Mouse (Mus musculus): ENCODE data around the gene Mrpl22. TPM values are rescaled to one million over a fixed set of nuclear protein-coding genes. Genes with fewer than 3 reads are reported as not detected.

Mrpl22 gene
- 119 and 135 TPM in 2 replicates for polyA plus RNA-seq (2015; fragmentation: Nextera tagmentation; extraction: Ambion mirVana)

GRCm38 (mm10) chr11:58171459-58172091 is at the start of gene Mrpl22:
Gene Mrpl22 (plus strand): TSS chr11:58171661.
- peak within 1 kb of the TSS; percentile 90 for H3K4me2 ChIP-seq
- peaks cover 21% of the 10 kb centered on the region for H3K4me1 ChIP-seq
- H3K36me3 ChIP-seq (ENCODE audit: poor library complexity, severe bottlenecking): peaks cover 35% of the 10 kb centered on the region
- H3K27ac ChIP-seq: peak within 1 kb of the TSS; percentile 40; the same call in 1 of the 2 replicates
- H3K27me3 ChIP-seq: no peaks in the 10 kb centered on the region
- peak within 1 kb of the TSS; percentile 66 for H3K4me3 ChIP-seq
- H3K9ac ChIP-seq: peak within 1 kb of the TSS; percentile 82
- ATAC-seq: peak; percentile 78
- under 1% methylated on average over 34 of the region's 34 CpGs for WGBS
- no peaks in the 10 kb centered on the region for H3K9me3 ChIP-seq (replicated peaks)

DNA sequence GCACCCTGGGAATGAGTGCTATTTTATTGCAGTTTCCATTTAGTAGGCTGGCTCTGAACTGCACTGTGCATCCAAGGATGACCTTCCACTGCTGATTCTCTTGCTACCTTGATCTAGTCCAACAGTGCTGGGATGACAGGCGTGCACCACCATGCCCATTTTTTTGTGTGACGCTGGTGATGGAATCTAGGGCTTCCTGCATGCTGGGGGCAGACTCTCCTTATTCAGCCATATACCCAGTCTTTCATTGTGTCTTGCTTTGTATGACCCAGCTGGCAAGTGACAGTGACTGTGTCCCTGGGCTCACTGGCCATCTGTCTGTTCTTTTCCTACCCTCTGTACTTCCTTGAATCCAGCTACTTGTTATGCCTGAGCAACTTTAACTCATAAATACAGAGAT is 47.8 kb upstream of the Mrpl22 start:
- H3K4me1 ChIP-seq: no peaks in the 10 kb centered on the region
- H3K27me3 ChIP-seq: no peaks in the 10 kb centered on the region
- H3K9ac ChIP-seq: no peak overlapping the region
- WGBS: 91% methylated on average over 2 of the region's 2 CpGs
- H3K27ac ChIP-seq: no peak overlapping the region
- no peaks in the 10 kb centered on the region for H3K9me3 ChIP-seq (replicated peaks)
- ATAC-seq: no peak
- H3K4me2 ChIP-seq: no peak overlapping the region
- no peak overlapping the region for H3K4me3 ChIP-seq
- H3K36me3 ChIP-seq (ENCODE audit: poor library complexity, severe bottlenecking): peaks cover 92% of the 10 kb centered on the region

- H3K9me3 ChIP-seq (replicated peaks): no peaks in the 10 kb centered on the region
- ATAC-seq: no peak
Observed at GRCm38 (mm10) chr11:58125021-58125420, 46.4 kb upstream of the Mrpl22 start.

DNA sequence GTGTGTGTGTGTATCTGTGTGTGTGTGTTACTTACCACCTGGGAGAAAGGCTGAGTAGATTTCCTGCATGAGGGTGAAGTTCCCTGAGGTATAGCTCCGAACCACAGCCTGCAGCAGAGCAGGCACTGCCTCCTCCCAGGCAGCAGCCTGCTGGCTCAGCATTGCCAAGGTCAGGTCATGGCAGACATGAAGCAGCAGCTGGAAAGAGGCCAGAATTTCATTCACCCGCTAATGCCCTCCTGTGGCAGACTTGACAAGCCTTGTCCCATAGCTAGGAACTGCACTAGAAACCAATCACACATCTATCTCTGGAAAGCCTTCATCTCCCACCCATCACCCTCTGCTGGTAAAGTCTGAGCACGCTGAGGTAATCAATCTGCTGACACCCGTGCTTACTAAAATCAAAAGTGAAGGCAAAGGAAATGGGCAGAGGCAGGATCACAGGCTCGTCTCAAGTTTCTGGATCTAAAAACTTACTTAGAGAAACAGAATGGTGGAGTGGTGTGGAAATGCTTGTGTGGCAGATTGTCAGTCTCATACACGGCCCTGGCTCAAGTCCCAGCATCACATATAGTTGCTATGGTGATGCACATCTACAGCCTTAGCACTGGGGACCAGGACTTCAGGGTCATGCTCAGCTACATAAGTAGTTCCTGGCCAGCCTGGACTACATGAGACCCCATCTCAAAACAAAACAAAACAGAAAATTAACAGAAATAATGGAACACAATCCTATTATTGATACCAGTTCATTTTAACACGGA is 44.9 kb upstream of the Mrpl22 start:
- Histone ChIP-seq H3K4me2 (no peak overlapping the region), H3K27me3 (no peaks in the 10 kb centered on the region), H3K36me3 (ENCODE audit: poor library complexity, severe bottlenecking) (peaks cover 93% of the 10 kb centered on the region), H3K27ac (peak overlapping the region; percentile 14; the same call in 1 of the 2 replicates), H3K4me3 (no peak overlapping the region), H3K4me1 (no peaks in the 10 kb centered on the region), H3K9ac (no peak overlapping the region; the same call in 1 of the 2 replicates), H3K9me3 (replicated peaks) (no peaks in the 10 kb centered on the region)
- no peak for ATAC-seq
- 78% methylated on average over 7 of the region's 7 CpGs for WGBS

More at GRCm38 (mm10) chr11:58125021-58125420, 46.4 kb upstream of the Mrpl22 start:
- H3K9ac ChIP-seq: no peak overlapping the region
- H3K36me3 ChIP-seq (ENCODE audit: poor library complexity, severe bottlenecking): peaks cover 94% of the 10 kb centered on the region
- no peak overlapping the region for H3K27ac ChIP-seq
- WGBS: 89% methylated on average over 11 of the region's 11 CpGs
- no peak overlapping the region for H3K4me2 ChIP-seq
- no peaks in the 10 kb centered on the region for H3K4me1 ChIP-seq
- no peaks in the 10 kb centered on the region for H3K27me3 ChIP-seq
- H3K4me3 ChIP-seq: no peak overlapping the region

DNA sequence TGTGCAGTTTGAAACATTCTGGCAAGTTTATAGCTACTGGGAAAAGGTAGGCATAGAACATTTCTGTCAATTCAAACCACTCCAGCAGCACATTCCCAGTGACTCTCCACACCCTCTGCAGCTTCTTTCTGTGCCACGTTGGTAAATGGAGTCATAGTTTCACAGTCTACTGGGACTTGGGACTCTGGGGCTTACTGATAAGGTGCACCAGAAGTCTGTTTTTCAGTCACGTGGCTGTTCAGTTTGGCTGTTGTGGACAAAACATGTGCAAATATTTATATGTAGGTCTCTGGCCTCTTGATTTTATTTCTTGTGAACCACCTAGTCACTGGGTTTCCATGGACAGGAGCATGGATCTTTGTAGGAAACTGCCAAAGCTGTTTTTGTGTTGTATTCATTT is 43.9 kb upstream of the Mrpl22 start:
- WGBS: 90% methylated on average over 2 of the region's 2 CpGs
- Histone ChIP-seq H3K36me3 (ENCODE audit: poor library complexity, severe bottlenecking) (peaks cover 96% of the 10 kb centered on the region), H3K27ac (no peak overlapping the region)

GRCm38 (mm10) chr11:58129302-58129843 is 42.1 kb upstream of the Mrpl22 start:
- no peaks in the 10 kb centered on the region for H3K27me3 ChIP-seq
- no peak overlapping the region for H3K4me2 ChIP-seq
- H3K4me1 ChIP-seq: no peaks in the 10 kb centered on the region
- H3K4me3 ChIP-seq: no peak overlapping the region
- peaks cover 93% of the 10 kb centered on the region for H3K36me3 ChIP-seq (ENCODE audit: poor library complexity, severe bottlenecking)
- no peaks in the 10 kb centered on the region for H3K9me3 ChIP-seq (replicated peaks)
- no peak overlapping the region for H3K27ac ChIP-seq
- no peak overlapping the region for H3K9ac ChIP-seq
- WGBS: 86% methylated on average over 6 of the region's 6 CpGs
- ATAC-seq: no peak

More for the DNA sequence above, 43.9 kb upstream of the Mrpl22 start:
- Histone ChIP-seq H3K4me2 (no peak overlapping the region), H3K9me3 (replicated peaks) (no peaks in the 10 kb centered on the region), H3K4me3 (no peak overlapping the region), H3K9ac (no peak overlapping the region), H3K27me3 (no peaks in the 10 kb centered on the region), H3K4me1 (no peaks in the 10 kb centered on the region)
- ATAC-seq: no peak

DNA sequence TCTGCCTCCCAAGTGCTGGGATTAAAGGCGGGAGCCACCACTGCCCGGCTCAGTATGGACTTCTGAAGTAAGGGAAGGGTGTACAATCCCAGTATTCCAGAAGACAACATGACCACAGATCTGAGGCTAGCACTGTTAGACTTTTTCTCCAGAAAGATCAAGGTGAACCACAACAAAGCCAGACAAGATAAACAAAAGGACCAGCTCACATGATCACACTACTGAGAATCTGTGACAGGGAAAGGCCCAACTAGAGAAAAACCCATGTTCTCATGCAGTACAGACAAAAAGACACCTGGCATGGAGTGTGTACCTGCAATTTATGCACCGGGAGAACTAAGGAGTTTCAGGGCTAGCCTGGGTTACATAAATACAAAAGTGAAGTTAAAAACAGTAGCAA is 39.4 kb upstream of the Mrpl22 start:
- no peak for ATAC-seq
- H3K9me3 ChIP-seq (replicated peaks): no peaks in the 10 kb centered on the region
- H3K36me3 ChIP-seq (ENCODE audit: poor library complexity, severe bottlenecking): peaks cover 95% of the 10 kb centered on the region
- H3K9ac ChIP-seq: no peak overlapping the region
- no peaks in the 10 kb centered on the region for H3K4me1 ChIP-seq
- H3K4me3 ChIP-seq: no peak overlapping the region
- no peak overlapping the region for H3K4me2 ChIP-seq
- no peak overlapping the region for H3K27ac ChIP-seq
- no peaks in the 10 kb centered on the region for H3K27me3 ChIP-seq
- 98% methylated on average over 3 of the region's 3 CpGs for WGBS

GRCm38 (mm10) chr11:58134869-58135268 is 36.6 kb upstream of the Mrpl22 start:
- H3K27me3 ChIP-seq: no peaks in the 10 kb centered on the region
- no peak overlapping the region for H3K27ac ChIP-seq
- no peaks in the 10 kb centered on the region for H3K9me3 ChIP-seq (replicated peaks)
- no peak for ATAC-seq
- H3K4me1 ChIP-seq: no peaks in the 10 kb centered on the region
- H3K4me2 ChIP-seq: no peak overlapping the region
- no peak overlapping the region for H3K9ac ChIP-seq
- no peak overlapping the region for H3K4me3 ChIP-seq
- H3K36me3 ChIP-seq (ENCODE audit: poor library complexity, severe bottlenecking): peaks cover 95% of the 10 kb centered on the region

DNA sequence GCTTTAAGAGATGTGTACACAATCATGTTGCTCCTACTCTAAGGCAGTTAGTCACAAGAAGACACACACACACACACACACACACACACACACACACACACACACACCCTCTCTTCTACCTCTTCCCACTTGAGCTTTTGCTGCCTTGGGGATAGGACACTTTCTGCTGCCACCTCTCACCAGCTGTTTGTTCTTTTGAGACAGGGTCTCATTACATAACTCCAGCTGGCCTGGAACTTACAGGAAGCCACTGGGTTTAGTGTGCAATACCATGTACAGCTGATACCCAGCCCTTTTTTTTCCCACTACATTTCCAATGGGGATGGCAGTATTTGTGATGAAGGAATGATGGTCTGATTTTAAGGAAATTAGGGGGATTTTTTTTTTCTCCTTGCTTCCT is 36.2 kb upstream of the Mrpl22 start:
- H3K9ac ChIP-seq: no peak overlapping the region
- H3K4me3 ChIP-seq: no peak overlapping the region
- no peaks in the 10 kb centered on the region for H3K9me3 ChIP-seq (replicated peaks)
- H3K27ac ChIP-seq: no peak overlapping the region
- no peaks in the 10 kb centered on the region for H3K27me3 ChIP-seq
- H3K36me3 ChIP-seq (ENCODE audit: poor library complexity, severe bottlenecking): peaks cover 95% of the 10 kb centered on the region
- H3K4me1 ChIP-seq: no peaks in the 10 kb centered on the region
- H3K4me2 ChIP-seq: no peak overlapping the region
- ATAC-seq: no peak

DNA sequence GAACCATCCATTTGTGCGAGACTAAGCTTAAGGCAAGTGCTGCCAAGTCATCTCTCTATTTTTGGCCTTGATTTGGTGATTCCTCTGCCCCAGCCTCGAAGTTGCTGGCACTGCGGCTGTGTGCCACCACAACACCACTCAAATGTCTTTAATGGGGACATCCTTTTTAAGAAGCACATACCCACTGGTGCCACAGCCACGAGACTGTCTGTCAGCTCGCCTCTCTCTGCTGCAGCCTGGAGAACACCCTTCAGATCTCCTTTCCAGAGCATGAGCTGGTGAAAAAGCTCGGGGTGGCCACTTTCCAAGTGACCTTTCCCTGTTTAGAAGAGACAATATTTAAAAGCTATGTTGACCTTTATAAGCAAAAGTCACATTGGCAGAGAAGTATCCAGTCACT is 34.8 kb upstream of the Mrpl22 start:
- Histone ChIP-seq H3K36me3 (ENCODE audit: poor library complexity, severe bottlenecking) (peaks cover 96% of the 10 kb centered on the region), H3K9ac (no peak overlapping the region), H3K9me3 (replicated peaks) (no peaks in the 10 kb centered on the region), H3K27ac (no peak overlapping the region), H3K27me3 (no peaks in the 10 kb centered on the region), H3K4me3 (no peak overlapping the region), H3K4me2 (no peak overlapping the region), H3K4me1 (no peaks in the 10 kb centered on the region)
- 89% methylated on average over 6 of the region's 6 CpGs for WGBS
- no peak for ATAC-seq

DNA sequence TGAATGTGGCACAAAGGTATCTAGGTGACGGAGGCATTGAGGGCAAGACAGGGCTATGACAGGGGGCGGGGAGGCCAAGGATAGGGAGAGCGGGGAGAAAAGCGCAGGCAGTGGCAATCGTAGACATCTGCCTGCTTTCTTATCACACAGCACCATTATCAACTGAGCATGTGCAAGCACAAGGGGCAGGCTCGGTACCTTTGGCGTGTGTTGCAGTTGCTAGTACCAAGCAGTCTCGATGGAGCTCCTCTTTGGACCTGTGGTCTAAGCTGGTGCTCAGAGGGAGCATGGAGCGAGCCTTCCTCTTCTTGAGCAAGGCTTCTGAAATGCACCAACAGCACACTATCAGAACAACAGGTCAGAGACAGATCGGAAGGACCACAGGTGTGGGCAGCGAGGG is 32.6 kb upstream of the Mrpl22 start:
- ATAC-seq: no peak
- no peak overlapping the region for H3K4me3 ChIP-seq
- H3K4me1 ChIP-seq: no peaks in the 10 kb centered on the region
- H3K27ac ChIP-seq: no peak overlapping the region
- H3K9ac ChIP-seq: no peak overlapping the region
- no peak overlapping the region for H3K4me2 ChIP-seq
- H3K36me3 ChIP-seq (ENCODE audit: poor library complexity, severe bottlenecking): peaks cover 86% of the 10 kb centered on the region
- no peaks in the 10 kb centered on the region for H3K9me3 ChIP-seq (replicated peaks)
- no peaks in the 10 kb centered on the region for H3K27me3 ChIP-seq
- 90% methylated on average over 11 of the region's 11 CpGs for WGBS

GRCm38 (mm10) chr11:58139466-58139865 is 32.0 kb upstream of the Mrpl22 start:
- H3K9me3 ChIP-seq (replicated peaks): no peaks in the 10 kb centered on the region
- no peaks in the 10 kb centered on the region for H3K27me3 ChIP-seq
- no peak overlapping the region for H3K9ac ChIP-seq
- H3K4me3 ChIP-seq: no peak overlapping the region
- peaks cover 86% of the 10 kb centered on the region for H3K36me3 ChIP-seq (ENCODE audit: poor library complexity, severe bottlenecking)
- 90% methylated on average over 3 of the region's 3 CpGs for WGBS
- no peak for ATAC-seq
- H3K27ac ChIP-seq: no peak overlapping the region
- no peak overlapping the region for H3K4me2 ChIP-seq
- no peaks in the 10 kb centered on the region for H3K4me1 ChIP-seq

Data from forebrain, embryonic 13.5 days (tissue).